Comparison of ENCODE assay signal across 8 mouse cellular contexts in the genomic region with DNA sequence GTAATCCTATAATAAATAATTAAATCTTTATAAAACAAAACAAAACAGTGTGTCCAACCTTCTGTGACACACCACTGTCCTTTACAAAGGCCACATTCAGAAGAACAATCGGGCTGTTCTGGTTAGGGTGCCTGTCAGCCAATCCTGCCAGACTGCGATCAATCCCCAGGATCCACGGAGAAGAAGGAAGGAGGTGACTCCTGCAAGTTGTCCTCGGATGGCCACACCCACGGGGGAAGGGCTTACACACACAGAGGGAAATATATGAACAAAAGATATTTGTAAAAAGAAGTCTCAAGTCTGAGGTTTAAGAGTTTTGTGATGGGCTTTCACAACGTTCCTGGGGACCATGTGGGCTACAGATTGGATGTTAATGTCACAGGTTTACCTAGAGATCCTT. TPM values are rescaled to one million over a fixed set of nuclear protein-coding genes. Genes with fewer than 3 reads are reported as not detected.
DNase-seq lines count a peak whose midpoint lies in the region; ATAC-seq and TF ChIP-seq lines count a peak whose summit lies in the region.

A gene (plus strand): TSS at position 253 of the 400 bp plus-strand sequence.

- H3K4me1 ChIP-seq in heart, postnatal 0 days (ENCODE audit: control insufficient read depth, insufficient read depth): peaks cover 6% of the 10 kb centered on the region; the same call in 1 of the 2 replicates

- H3K4me3 ChIP-seq in heart, postnatal 0 days (ENCODE audit: low read depth, low read length): peak within 1 kb of the TSS; percentile 52

- no peaks in the 10 kb centered on the region for H3K27me3 ChIP-seq in heart, postnatal 0 days (ENCODE audit: control insufficient read depth, insufficient read depth, low read length)

- no peak for TF ChIP-seq EP300 in heart, postnatal 0 days (IDR thresholded peaks at IDR 0.05; ENCODE audit: low read depth)

- WGBS in heart, postnatal 0 days: 62% methylated on average over 6 of the region's 6 CpGs

- ATAC-seq in heart, postnatal 0 days (ENCODE audit: insufficient read depth, low read depth): no peak

- H3K9ac ChIP-seq in heart, postnatal 0 days (replicated peaks; ENCODE audit: low read depth, low read length): 0 out of 2 replicates have a peak within 1 kb of the TSS, but pooled peaks have one; percentile 3

- no peaks in the 10 kb centered on the region for H3K36me3 ChIP-seq in heart, postnatal 0 days (replicated peaks; ENCODE audit: control insufficient read depth, insufficient read depth, low read length)

- DNase-seq in kidney, adult 9 months: peak; percentile 25
- DNase-seq in kidney, adult 8-10 months: no peak
- peak; percentile 25 for DNase-seq in ZHBTc4 (ENCODE audit: low read depth, low spot score)
- DNase-seq in heart, postnatal 0 days (ENCODE audit: low spot score): no peak
- DNase-seq in liver: peak; percentile 69
- DNase-seq in gastrocnemius, postnatal 4 days (ENCODE audit: low spot score in 2 of 2): no peak
- no peak for DNase-seq in adipocyte (ENCODE audit: low spot score)
- no peak for DNase-seq in cerebellum, adult 9-11 months

- H3K27ac ChIP-seq in heart, postnatal 0 days (ENCODE audit: low read depth): no peak within 1 kb of the TSS

- H3K9me3 ChIP-seq in heart, postnatal 0 days (replicated peaks; ENCODE audit: control insufficient read depth, low read length): no peaks in the 10 kb centered on the region

- peak within 1 kb of the TSS; percentile 88 for H3K4me2 ChIP-seq in heart, postnatal 0 days (ENCODE audit: low read depth, low read length)

- no peak for TF ChIP-seq CTCF in heart, postnatal 0 days (IDR thresholded peaks at IDR 0.05; ENCODE audit: low read depth)

RNA-seq across cellular contexts. Expression of the gene that starts here (rescaled TPM):
- total RNA-seq in heart, postnatal 0 days (2014; rRNA removed; ENCODE audit: low replicate concordance): 0.27 TPM in 1 of 2 replicates, not detected in the other
- 0.20 and 0.48 TPM in 2 replicates for polyA plus RNA-seq in heart, postnatal 0 days (2015; fragmentation: Nextera tagmentation; extraction: Ambion mirVana)
- 1 to 10 TPM in 1 of 2 experiments, under 1 TPM in 1; 0.80 to 1.2 TPM for total RNA-seq in gastrocnemius, postnatal 4 days (2021)

Comparison
In these comparisons a context has a peak if more than half of its experiments do, and no peak if none do; other contexts are left out.
1. DNase-seq: peak in kidney, adult 9 months (single experiment), ZHBTc4 (single experiment) and liver (single experiment); none in kidney, adult 8-10 months (0 of 2), heart, postnatal 0 days (single experiment), gastrocnemius, postnatal 4 days (0 of 2), adipocyte (single experiment) and cerebellum, adult 9-11 months (single experiment).